Mouse (Mus musculus): ENCODE measurements around the gene Ripor3.

Ripor3 gene

DNA sequence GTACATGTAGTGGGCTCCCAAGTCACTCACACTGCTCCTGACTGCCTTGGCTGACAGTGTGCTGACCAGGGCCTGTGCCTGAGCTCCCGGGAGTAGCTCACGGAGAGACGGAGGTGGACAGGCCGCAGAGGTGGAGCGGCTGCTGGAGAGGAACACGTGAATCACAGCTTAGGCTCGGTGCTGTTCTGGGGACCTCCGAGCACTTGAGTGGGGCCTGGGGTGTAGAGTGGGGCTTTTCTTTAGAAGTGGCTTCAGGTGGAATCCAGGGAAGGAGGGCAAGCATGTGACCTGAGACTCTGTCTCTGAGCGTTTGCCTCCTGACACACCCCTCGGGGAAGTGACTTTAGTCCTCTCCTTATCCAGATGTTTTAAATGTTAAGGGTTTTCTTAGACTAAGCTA, 56.6 kb downstream of the Ripor3 start:
- DNase-seq (ENCODE audit: low spot score): no peak

DNA sequence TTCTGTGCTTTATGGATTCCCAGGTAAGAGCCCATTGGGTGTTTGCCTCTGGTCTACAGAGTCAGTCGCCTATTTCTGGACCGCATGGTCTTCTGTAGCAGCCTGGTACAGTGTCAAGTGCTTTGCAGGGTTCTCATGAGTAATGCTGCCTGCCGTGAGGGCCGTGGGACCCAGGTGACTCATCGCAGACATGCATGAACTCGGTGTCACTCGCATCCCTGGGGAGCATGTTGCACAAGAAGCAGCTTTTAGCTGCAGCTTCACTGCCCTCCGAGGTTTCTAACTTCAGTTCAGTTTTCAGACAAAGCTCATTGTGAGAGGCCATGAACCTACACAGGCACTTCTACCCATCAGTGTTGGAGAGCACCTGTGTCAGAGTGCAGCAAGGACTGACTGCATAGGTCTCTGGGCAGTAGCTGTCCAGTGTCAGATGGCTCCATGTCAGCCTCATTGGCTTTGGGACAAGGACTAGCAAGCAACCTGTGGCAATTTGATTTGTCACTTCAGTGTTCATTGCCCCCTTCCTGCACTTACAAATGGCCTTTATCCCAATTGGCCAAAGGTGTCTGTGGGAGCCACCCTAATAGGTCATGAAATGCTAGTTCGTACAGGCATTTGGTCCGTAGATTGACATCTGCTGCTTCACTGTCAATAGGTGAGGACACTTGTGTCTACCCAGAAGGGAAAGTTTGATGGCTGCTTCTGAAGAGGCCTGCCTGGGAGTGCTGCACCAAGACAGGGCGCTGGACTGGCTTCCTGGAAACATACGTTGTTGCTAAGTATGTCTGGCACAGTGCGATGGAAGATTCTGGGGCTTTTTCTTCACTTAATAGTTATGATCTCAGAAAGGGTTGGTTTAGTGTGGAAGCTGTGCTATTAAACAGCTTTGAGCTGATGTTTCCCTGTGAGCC, 58.9 kb downstream of the Ripor3 start:
- DNase-seq (ENCODE audit: low spot score): no peak

DNA sequence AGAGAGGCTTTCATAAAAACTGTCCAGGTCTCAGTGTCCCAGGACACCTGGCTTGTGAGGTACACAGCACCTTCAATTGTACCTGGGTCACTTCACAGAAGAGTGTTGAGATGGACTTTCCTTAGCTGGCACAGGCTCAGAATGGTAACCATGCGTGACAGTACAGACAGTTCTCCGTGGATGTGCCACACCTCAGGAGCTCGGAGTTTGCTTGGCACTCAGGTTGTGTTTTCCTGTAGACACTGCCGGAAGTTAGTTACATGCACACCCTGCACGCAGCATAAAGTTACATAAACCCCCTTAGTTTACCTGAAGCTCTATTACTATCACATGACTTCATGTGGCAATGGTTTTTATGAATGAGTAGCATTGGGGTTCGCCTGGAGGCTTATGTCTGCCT, 59.7 kb downstream of the Ripor3 start:
- no peak for DNase-seq (ENCODE audit: low spot score)

DNA sequence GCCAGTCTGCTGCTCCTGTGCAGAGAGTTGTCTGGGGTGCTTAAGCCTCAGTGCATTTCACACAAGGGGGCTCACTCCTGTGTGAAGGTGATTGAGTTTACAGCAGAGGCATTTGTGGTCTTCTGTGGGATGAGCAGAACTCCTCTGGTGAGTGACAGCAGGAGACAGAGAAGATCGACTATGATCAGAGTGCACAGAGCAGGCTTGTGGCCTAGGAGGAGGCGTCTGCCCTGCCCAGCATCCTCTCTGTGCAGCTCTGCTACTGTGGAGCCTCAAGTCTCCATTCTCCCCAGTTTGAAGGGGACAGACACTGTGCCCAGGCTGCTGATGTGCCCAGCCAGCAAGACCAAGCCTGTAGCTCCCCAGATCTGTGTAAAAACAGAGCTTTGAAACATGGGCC, 60.6 kb downstream of the Ripor3 start:
- DNase-seq (ENCODE audit: low spot score): no peak

DNA sequence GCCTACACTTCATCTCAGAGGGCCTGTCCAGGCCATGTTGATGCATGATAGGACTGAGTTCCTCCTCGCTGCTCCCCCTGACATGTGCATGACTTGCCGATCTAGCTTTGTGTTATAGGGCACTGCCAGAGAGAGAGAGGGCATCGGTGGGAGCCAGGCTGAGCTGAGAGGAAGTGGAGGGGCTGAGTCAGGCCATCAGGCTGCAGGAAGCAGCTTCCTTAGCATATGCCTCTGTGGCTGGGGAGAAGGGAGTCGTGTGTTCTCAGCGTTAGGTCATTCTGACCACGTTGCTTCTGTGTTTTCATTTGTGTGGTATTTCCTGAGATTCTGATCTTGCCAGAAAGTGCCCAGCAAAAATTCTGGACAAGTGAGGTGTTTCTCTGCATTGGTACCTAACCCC, 61.2 kb downstream of the Ripor3 start:
- no peak for DNase-seq (ENCODE audit: low spot score)

DNA sequence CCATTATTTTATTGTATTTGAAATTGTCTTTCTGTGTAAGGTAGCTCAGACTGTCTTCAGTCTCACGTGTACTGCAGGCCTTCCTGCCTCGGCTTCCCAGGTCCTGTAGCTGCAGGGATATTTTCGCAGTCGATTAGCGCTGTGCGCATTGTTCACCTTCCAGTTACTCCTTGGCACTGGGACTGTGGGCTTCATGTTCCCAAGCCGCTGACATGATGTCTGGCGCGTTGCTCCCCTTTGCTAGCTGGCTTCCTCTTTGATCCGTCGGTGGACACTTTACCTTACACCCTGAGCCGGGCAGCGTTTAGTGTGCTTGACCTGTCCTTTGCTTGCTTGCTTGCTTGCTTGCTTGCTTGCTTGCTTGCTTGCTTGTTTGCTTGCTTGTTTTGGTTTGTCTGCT, 61.9 kb downstream of the Ripor3 start:
- DNase-seq (ENCODE audit: low spot score): no peak

DNA sequence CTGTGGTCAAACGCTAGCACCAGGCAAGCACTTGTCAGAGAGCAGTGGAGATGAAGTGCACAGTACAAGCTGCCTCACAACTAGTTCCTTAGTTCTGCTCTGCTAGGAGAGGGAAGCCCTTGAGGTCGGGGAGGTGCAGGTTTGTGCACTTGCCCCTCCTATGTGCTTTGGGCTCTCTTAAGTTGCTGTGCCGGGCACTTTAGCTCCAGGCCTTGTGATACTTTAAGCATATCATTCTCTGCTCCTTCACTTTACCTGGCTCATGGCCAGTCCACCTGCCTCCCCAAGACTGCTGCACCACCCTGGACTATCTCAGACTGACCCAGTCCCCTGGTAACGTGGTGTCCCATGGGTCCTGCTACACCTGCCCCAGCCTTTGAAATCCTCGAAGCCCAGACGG, 62.4 kb downstream of the Ripor3 start:
- DNase-seq (ENCODE audit: low spot score): no peak

DNA sequence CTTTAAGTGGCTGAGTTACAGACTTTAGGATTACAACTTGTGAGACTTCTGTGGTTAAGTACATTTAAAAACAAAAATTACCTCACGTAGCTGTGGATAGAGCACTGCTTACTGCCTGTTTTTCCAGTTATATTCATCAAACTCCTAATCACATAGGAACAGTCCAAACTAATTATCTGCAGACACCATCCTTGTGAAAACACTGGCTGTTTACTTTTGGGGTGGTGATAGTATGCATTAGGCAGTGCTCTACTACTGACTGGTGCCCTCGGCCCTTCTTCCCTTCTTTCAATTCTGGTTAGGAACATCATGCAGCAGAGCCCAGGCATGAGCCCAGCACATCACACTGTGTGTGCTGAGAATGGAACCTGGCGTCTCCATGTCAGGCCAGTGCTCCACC, 63.2 kb downstream of the Ripor3 start:
- DNase-seq (ENCODE audit: low spot score): no peak

DNA sequence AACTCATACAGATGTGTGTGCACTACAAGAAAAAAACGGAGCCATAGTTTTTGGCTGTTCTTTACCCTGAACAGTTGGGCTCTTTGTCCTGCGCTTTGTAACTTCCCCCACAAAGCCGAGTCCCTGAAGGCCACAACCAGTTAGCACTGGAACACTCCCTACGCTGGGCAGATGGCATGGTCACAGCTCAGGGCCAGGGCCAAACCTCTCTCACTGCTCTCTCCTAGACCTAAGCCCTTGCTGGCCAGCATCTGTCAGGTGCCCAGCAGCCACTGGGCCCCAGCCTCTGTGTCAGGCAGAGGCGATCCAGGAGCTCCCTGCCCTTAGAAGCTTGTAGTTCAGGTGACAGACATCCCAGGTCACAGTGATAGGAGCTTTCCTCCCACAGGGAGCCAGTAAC, 65.0 kb downstream of the Ripor3 start:
- DNase-seq (ENCODE audit: low spot score): no peak

DNA sequence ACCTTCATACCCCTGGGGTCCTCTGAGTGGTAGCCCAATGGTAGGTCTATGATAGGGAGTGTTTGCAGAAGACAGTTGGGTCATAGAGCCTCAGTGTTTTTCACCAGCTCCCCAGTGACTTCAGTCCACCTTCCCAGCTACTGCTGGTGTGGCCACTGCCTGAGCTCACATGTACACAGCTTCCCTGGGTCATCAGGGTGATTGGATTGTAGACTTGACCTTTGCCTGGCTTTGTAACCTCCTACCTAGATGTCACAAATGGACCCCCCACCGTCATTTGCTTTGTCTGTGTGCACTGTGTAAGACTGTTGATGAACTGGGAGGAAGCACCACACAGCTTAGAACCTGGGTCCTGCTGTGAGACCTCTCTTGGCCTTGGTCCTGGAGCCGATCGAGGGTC, 66.2 kb downstream of the Ripor3 start:
- DNase-seq (ENCODE audit: low spot score): no peak

DNA sequence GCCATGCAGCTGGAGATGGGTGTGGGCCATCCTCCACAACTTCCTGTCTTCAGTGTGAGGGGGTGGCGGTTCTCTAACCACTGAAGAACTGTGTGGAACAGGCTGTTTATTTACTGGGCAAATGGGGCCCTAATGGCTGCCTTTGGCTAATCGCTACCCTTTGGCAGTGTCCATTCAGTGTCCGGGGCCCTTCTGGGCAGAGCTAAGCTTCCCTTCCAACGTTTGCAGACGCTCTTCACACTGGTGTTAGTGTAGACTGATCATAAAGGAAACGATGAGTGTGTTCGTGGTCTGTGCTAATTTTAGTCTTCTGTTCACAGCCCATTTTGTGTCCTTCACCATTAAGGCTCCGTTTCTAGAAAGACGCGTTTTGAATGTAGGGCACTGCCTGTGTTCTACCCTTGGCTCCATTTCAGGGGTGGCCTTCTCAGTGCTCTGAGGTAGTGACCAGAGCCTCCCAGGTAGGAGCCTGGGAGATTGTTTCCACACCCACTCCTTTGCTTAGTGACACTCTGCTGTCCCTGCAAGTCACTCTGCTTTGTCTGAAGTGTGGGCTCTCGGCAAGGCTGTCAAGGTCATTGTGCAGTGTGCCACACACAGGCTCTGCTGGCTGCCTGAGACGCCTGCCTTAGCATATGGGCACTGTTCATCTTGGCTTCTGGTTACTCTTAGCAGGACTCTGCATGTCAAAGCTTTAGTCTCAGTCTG, 67.3 kb downstream of the Ripor3 start:
- DNase-seq (ENCODE audit: low spot score): no peak

DNA sequence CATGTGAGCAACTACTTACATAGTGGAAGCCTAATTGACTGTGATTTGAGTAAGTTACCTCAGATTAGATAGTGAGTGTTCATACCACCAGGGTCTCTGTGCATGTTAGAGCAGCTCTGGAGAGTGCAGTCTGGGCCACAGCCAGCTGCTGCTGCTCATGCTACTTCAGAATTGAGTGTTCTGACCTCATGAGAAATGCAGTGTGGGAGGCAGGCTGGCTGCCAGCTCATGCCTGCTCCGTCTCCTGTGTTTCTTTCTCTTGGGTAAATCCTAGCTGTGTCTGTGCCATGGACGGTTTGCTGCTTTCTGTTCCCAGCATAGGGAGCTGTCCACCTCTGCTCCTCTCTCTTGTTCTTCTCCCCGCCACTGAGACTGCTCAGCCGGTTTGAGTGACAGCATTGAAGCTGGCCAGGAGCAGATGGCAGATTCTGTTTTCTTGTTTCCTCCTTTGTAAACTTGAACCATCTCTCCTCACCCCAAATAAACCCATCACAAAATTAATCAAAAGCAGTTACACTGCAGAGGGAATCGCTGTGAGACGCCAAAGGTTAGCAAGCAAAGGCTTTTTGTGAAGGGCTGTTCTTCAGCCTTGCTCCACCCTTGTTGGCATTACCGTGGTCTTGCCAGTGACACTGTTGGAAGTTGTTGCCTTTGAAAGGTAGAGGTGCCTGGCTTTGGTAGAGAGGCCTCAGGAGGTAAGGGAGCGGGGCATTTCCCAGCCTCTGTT, 68.1 kb downstream of the Ripor3 start:
- DNase-seq (ENCODE audit: low spot score): no peak

DNA sequence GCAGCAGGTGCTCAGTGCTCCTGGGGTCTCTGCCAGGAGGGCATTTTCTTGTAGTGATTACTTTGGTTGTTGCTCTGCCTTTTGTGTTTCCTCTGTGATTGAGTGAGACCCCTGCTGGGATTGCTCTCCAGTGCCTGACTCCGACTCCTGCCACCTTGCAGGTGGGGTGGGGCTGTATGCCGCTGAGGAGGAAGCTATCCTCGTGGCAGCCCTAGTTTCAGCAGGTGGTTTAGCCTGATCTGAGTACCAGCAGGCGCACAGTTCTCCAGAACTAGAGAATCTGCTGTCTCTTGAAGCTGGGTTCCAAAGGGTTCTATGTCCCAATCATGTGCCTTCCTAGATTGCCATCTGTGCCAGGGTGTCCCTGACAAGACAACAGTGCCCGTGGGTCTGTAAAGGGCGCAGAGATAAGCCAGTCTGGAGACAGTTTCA, 68.7 kb downstream of the Ripor3 start:
- DNase-seq (ENCODE audit: low spot score): no peak

DNA sequence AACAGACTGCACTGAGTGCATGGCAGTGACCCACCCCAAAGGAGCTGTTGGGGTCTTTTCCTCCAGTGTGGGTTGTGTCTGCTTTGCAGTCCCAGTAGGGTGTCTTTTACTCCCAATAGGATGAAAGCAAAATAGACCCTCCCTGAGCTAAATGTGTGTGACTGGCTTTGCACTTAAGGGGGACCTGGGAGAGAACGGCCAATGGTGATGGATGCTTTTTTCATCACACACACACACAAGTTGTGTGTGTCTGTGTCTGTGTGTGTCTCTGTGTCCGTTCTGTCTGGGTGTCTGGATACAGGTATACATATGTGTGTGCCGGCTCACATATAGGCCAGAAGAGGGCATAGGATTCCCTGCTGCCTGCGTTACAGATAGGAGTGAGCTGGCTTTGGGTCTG, 69.1 kb downstream of the Ripor3 start:
- no peak for DNase-seq (ENCODE audit: low spot score)

DNA sequence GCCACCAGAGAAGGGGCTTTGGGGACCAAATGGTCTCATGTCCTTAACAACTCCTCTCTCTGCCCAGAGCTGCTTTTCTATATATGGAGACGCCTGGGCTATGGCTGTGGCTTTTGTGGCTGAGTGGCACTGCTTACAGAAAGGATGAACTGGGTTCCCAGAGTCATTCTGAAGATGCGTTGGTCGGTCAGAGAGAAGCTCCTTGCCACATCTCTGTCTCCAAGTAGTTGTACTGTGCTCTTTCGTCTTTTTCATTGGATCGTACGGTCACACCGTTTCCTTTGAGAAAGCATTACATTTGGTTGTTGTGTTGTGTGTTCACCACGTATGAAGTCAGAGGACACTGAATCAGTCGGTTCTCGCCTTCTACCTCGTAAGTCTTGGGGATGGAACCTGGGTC, 69.8 kb downstream of the Ripor3 start:
- DNase-seq (ENCODE audit: low spot score): no peak

DNA sequence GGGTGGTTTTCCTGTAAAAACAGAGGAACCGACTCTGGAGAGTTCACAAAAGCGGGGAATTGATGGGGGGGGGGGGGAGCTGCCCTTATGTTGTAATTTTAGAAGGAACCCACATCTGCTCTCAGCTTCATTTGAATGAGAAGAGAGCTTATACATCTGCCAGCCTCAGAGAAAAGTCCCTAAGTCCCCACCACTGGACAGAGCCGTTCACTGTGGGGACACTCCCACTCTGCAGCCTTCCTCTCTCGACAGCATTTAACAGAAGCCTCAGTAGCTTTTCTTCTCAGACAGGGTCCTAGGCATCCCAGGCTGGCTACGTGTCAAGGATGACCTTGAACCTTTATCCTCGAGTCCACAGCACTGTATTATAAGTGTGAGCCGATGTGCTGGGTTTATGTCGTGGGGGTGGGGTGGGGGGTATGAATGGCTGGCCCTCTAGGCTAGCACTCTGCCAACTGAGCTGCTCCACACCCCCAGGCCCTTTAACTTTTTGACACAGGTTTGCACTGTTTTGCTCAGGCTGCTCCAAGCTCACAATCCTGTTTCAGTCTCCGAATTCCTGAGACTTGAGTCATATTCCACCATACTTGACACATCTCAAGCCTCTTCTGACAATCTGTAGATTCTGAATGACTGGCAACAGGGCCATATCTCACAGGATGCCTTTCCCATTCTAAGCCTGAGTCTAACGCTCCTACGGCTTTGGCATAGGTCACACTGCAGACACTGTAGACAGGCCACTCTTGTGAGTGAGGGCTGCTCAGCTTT, 70.6 kb downstream of the Ripor3 start:
- DNase-seq (ENCODE audit: low spot score): no peak

DNA sequence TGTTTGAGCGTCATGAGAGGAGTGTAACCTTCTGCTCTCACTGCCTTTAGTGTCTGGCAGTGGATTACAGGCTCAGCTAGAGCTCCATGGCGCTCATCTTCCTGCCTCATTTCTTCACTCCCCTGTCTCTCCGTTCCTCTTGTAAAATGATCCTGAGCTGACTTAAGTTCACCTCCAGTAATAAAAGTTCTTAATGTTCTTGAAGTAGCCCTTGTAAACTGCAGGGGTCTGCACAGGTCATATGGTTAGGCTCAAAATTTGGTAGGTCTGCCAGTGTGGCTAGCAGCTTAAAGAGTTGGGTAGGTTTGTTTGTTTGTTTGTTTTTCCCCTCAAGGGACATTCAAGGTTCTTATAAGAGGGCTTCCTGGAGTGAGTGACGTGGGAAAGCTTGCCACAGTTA, 71.2 kb downstream of the Ripor3 start:
- no peak for DNase-seq (ENCODE audit: low spot score)

DNA sequence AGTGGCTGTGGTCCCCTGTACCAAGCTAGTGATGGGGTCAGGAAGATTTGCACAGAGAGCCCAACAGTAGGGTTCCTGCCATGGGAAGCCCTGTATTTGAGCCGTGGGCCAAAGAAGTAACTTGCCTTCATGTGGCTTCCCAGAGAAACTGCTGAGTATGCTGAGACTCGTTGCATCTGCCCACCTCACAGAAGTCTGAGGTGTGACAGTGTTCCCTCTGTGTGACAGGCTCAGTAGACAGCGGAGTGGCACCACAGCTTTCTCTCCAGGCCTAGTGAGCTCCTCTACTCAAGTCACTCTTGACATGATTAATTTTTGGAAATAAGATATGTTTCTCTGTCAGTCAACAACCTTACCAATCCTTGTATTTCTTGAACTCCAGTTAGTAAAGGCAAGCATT, 71.6 kb downstream of the Ripor3 start:
- DNase-seq (ENCODE audit: low spot score): no peak

DNA sequence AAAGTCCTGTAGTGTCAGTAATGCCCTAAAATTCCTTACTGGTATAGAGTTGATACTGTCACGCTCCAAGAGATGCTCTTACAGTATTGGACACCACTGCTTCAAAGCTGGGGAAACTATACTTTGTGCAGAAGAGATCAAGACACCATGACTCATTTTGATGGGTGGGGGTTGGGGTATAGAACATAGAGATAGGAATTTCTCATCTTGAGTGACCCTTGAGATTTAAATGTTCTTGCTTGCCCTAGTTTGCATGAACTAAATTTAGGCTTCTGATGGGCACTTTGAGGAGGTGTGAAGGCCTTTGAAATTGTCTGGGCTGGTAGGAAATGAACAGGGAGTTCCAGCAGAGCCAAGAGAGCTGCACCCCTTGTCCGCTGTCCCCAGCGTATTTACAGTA, 74.5 kb downstream of the Ripor3 start:
- no peak for DNase-seq (ENCODE audit: low spot score)

DNA sequence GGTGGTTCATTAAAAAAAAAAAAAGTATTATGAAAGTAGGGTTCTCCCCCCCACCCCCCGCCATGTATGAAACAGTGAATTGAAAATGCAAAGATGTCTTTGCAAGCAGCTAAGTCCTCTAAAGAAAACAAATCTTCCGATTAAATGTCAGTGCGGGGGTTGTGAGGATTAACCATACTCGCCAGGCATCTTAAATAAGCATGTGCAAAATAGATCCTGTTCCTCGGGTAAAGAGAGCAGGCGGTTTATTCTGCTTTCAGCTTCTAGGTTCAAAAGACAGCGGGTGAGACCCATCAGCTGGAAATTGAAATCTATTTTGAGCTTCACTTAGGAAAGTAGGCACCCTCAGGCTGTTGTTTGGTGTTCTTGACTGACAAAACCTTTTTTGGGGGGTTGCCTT, 77.0 kb downstream of the Ripor3 start:
- no peak for DNase-seq (ENCODE audit: low spot score)

DNA sequence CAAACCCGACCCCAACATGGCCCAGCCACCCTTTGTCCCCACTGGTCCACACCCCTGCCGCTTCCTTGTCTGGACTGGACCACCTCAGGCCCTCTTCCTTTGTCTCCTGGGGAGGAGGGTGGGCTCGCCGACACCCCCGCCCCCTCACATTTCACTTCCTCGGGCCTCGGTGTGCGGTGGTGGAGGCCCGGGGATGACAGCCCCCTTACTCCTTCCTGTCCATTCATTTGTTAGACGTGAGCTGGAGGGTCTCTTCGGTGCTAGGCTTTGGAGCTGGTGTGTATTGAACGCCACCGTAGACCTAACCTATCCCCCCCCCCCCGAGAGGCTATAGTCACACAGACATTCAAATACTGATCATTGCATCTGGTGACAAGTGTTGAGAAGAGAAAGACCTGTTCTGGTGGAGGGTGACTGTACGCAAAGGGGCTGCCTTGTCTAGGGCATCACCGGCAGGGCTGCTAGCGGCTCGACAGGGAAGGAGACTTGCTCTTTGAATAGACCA, 77.6 kb downstream of the Ripor3 start:
- DNase-seq (ENCODE audit: low spot score): no peak
